Mouse (Mus musculus) G1E (cell line): Measurements from ENCODE around the gene Mon1b. TPM values are rescaled to one million over a fixed set of nuclear protein-coding genes. Genes with fewer than 3 reads are reported as not detected.

Source experiments
- ATAC-seq: 2 replicates; pipeline ENCODE4 v1.8.0; 2016; ENCODE audit warnings: mild to moderate bottlenecking; ENCODE audit not compliant: insufficient number of reproducible peaks, poor library complexity, low FRiP score, severe bottlenecking; ENCODE audit errors: extremely low read depth
- DNase-seq: peaks from one replicate; pipeline ENCODE4 v3.0.0; 2012; ENCODE audit warnings: low spot score
- H3K27me3 ChIP-seq: 2 replicates; pipeline ENCODE4 v1.6.1; 2012; ENCODE audit warnings: mild to moderate bottlenecking, low read length, inconsistent platforms; ENCODE audit not compliant: insufficient read depth
- H3K36me3 ChIP-seq: replicated peaks from 2 replicates; pipeline ENCODE3; 2012; ENCODE audit warnings: mild to moderate bottlenecking, inconsistent platforms
- H3K4me1 ChIP-seq: 2 replicates; pipeline ENCODE4 v1.6.1; 2012; ENCODE audit warnings: low read depth, low read length, inconsistent platforms, mixed read lengths; ENCODE audit not compliant: insufficient read depth
- H3K4me3 ChIP-seq: 2 replicates; pipeline ENCODE4 v1.5.1; 2012; ENCODE audit warnings: low read depth, mild to moderate bottlenecking, inconsistent platforms, low read length, moderate library complexity, mixed read lengths
- H3K9me3 ChIP-seq: replicated peaks from 2 replicates; pipeline ENCODE4 v1.6.1; 2012; ENCODE audit warnings: inconsistent platforms
- CTCF ChIP-seq: IDR thresholded peaks from 2 replicates; pipeline ENCODE4 v1.5.1; 2012; ENCODE audit warnings: low read depth, low read length, inconsistent platforms, mixed read lengths
- GATA1 ChIP-seq: IDR thresholded peaks from 2 replicates; pipeline ENCODE4 v1.6.1; 2012; ENCODE audit warnings: borderline replicate concordance, low read length, inconsistent platforms, mixed read lengths
- GATA2 ChIP-seq: IDR thresholded peaks from 2 replicates; pipeline ENCODE4 v1.6.1; 2012; ENCODE audit warnings: low read depth, low read length, inconsistent platforms, borderline replicate concordance
- POLR2AphosphoS5 ChIP-seq: IDR thresholded peaks from 2 replicates; pipeline ENCODE4 v1.6.1; 2012; ENCODE audit warnings: low read depth, low read length, inconsistent platforms; ENCODE audit not compliant: insufficient replicate concordance
- TAL1 ChIP-seq: conservative IDR thresholded peaks from 2 replicates; pipeline ENCODE4 v1.6.1; 2012; ENCODE audit warnings: low read depth, low read length, inconsistent platforms, mixed read lengths
- polyA plus RNA-seq: library from polyadenylated mRNA; stranded (reverse); fragments of >175 nt; gene quantifications from 2 replicates; pipeline ENCODE4 v1.2.3, GENCODE M21; 2012
- total RNA-seq, 2 experiments: library from RNA; stranded (forward) in 1 of 2; stranded (reverse) in 1 of 2; fragments of 200-1000 nt in 1 of 2; fragments of >200 nt in 1 of 2; fragmentation: Nextera tagmentation in 1 of 2; gene quantifications; 2 replicates each; pipeline ENCODE4 v1.2.3; 2014 to 2017

Gene Mon1b
- total and polyA plus RNA-seq, 3 experiments, result 15.7 to 16.6 (median 16.3) TPM

DNA sequence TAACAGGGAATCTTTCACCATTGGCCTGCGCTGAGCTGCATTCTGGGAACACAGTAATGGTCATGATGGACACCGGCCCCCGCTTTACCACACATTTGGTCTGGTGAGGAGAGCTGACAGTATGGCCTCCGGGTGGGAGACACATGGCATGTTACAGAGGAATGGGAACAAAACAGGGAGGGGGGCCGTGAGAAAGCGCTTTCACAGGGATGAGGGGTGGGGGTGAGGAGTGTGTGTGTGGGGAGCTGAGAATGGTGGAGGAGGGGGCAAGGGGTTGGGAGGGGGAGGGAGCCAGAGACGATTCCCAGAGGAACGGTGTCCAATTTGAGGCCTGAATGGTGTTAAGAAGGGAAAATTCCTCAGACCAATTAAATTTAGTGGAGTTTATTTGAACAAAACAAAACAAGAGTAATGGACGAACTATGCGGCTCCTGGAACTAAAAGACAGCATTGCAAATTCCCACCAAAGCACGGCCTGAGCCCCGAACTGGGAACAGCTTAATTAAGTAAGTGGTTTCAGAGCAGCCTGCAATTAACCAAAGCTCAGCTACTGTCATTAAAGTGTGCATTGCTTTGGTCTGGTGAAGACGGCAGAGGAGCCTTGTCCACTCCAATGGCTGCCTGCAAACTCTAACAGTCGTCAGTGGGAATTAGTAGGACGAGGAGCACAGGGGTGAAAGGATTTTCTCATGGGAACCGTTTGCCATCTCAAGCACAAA, 31.5 kb downstream of the Mon1b start:
- H3K4me1 ChIP-seq, result no peaks in the 10 kb centered on the region
- H3K4me3 ChIP-seq, result no peak overlapping the region
- H3K9me3 ChIP-seq, result peaks cover 30% of the 10 kb centered on the region
- H3K36me3 ChIP-seq, result no peaks in the 10 kb centered on the region
- TF ChIP-seq GATA2 (no peak), TAL1 (no peak), CTCF (no peak), POLR2AphosphoS5 (no peak)
- no peaks in the 10 kb centered on the region for H3K27me3 ChIP-seq
- ATAC-seq (no peak), DNase-seq (no peak)

DNA sequence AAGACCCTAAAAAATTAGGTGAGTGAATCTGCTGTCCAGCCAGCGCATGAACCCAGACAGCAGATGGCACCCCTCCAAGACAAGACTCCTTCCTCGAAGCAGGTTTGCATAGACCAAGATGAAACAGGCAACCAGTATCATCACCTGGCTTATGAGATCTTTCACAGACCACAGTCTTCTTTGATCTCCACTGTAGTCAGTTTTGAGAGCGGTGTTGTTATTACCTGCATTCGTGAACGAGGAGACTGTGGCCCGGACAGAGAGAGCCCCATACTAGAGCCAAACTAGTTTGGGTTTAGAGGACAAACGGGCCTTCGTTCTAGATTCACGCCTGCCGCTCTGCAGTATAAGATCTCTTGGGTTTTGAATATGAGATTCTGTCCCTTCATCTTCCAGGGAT, 34.5 kb downstream of the Mon1b start:
- Histone ChIP-seq H3K4me1 (no peaks in the 10 kb centered on the region), H3K9me3 (peaks cover 38% of the 10 kb centered on the region), H3K27me3 (no peaks in the 10 kb centered on the region), H3K36me3 (no peaks in the 10 kb centered on the region), H3K4me3 (no peak overlapping the region)
- DNase-seq (no peak), ATAC-seq (no peak)
- TF ChIP-seq CTCF (no peak), TAL1 (no peak), GATA2 (no peak), GATA1 (no peak), POLR2AphosphoS5 (no peak)

DNA sequence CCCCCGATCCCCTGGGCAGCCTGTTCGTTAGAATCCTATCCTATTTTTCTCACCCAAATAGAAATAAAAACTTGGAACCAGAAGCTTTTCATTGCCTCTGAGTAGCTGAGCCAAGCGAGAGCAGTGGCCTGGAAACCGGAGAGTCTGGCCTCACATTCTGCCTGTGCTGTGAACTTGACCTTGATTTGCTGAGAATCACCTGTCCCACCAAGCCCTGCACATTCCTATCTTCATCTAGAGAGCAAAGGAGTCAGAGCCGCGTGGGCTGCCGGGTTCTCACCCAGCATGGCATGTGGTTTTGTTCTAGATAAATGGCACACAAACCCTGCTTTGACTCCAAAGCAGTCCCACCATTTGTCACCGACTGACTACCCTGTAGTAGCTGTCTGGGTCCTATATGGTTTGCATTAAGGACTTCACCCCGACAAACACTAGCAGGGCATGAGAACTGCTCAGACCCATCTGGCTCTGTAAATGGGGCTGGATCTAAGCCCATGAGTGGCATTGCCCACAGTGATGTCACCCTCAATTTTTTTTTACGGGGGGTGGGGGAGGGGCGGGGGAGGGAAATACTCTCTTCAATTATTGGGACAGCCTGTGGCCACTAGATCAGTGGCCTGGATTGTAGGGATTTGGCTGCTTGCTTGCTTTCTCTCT, 37.3 kb downstream of the Mon1b start:
- DNase-seq (no peak), ATAC-seq (no peak)
- Histone ChIP-seq H3K9me3 (peaks cover 20% of the 10 kb centered on the region), H3K4me3 (no peak overlapping the region), H3K27me3 (no peaks in the 10 kb centered on the region), H3K4me1 (no peaks in the 10 kb centered on the region), H3K36me3 (no peaks in the 10 kb centered on the region)
- TF ChIP-seq GATA2 (no peak), TAL1 (no peak)

DNA sequence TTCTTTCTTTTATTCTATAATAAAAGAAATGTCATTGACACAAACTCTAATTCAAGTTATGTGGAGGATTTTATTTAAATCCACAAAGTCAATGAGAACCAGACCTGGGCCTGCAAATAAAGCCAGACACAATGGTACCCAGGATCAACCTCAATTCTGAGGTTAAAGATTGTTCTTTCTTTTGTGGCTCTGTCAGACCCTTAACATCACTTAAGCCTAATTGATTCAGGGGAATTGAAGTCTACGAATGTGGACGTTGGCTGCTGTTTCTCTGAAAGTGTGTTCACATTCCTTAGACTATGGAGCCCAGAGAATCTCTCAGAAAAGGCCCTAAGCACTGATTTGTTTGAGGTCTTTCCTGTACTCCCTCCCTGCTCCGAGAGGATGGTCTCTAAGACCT, 37.9 kb downstream of the Mon1b start:
- Histone ChIP-seq H3K27me3 (no peaks in the 10 kb centered on the region), H3K4me1 (no peaks in the 10 kb centered on the region), H3K4me3 (no peak overlapping the region), H3K9me3 (peaks cover 20% of the 10 kb centered on the region), H3K36me3 (no peaks in the 10 kb centered on the region)
- DNase-seq, result no peak
- no peak for ATAC-seq
- TF ChIP-seq POLR2AphosphoS5, result no peak
- TF ChIP-seq TAL1, result no peak
- TF ChIP-seq CTCF, result no peak
- no peak for TF ChIP-seq GATA1
- no peak for TF ChIP-seq GATA2

DNA sequence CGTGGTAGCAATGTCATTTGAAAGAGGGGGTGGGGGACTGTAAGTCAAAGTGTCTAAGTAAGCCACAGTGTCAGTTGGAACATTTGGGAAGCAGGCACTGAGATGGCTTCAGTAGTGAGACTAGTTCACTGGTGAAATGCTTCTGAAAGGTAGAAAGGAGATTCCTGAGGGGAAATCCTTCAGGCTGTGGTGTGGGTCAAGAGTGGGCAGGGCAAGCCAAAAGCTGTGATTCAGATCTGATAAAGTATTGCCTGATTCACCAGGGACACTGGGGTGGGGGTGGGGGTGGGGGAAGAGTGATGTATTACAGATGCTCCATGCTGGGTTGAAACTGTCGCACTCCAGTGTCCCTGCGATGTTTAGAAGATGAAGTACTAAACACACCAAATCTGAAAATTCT, 39.2 kb downstream of the Mon1b start:
- H3K9me3 ChIP-seq, result peaks cover 25% of the 10 kb centered on the region
- DNase-seq (no peak), ATAC-seq (no peak)
- H3K27me3 ChIP-seq, result no peaks in the 10 kb centered on the region
- H3K4me1 ChIP-seq, result no peaks in the 10 kb centered on the region
- no peak for TF ChIP-seq TAL1
- no peak for TF ChIP-seq CTCF
- TF ChIP-seq POLR2AphosphoS5, result no peak
- TF ChIP-seq GATA1, result no peak
- no peak for TF ChIP-seq GATA2
- H3K36me3 ChIP-seq, result no peaks in the 10 kb centered on the region
- no peak overlapping the region for H3K4me3 ChIP-seq

DNA sequence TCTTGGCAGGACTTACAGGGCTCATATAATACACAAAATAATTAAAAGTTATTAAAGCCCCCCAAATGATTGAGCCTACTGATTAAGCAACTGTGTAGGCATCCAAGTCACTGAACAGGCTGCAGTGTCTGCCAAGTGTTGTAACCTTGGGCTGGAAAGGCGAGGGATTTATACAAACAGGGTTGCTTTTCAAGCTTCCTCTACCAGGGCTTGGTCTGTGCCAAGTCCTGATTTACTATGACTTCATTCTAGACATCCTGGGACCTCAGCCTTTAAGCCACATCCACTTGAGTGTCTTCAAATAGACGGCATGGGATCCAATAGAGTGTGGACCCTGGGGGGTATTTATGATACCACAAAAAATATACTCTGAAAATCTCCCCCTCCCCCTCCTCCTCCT, 39.9 kb downstream of the Mon1b start:
- H3K27me3 ChIP-seq, result no peaks in the 10 kb centered on the region
- no peak for DNase-seq
- no peak overlapping the region for H3K4me3 ChIP-seq
- peaks cover 25% of the 10 kb centered on the region for H3K9me3 ChIP-seq
- no peak for ATAC-seq
- no peaks in the 10 kb centered on the region for H3K4me1 ChIP-seq
- TF ChIP-seq TAL1 (no peak), GATA2 (no peak), GATA1 (no peak), CTCF (no peak)
- H3K36me3 ChIP-seq, result no peaks in the 10 kb centered on the region
